In genomic region chr5:96363950-96364349, GRCm38 (mm10) we compare ENCODE assay signal across 17 mouse cellular contexts.
"Had no signal": no experiment of that assay in that cellular context is flagged by ENCODE, and none has a peak within 500 bp of the region (broad histone marks: within the 10 kb centered on the region; RNA-seq: fewer than 3 reads in every experiment).

No protein-coding gene starts in this region.

- H3K27ac ChIP-seq: kidney, postnatal 0 days; layer of hippocampus, adult 2 months; limb, embryonic 10.5 days; limb, embryonic 13.5 days; liver, embryonic 12.5 days; liver, embryonic 15.5 days; lung, embryonic 15.5 days; midbrain, embryonic 10.5 days had no signal

- H3K9me3 ChIP-seq: limb, embryonic 10.5 days; limb, embryonic 13.5 days; liver, embryonic 12.5 days; liver, embryonic 15.5 days; lung, embryonic 15.5 days; megakaryocyte, embryonic 14.5 days; midbrain, embryonic 10.5 days had no signal

- H3K27me3 ChIP-seq: limb, embryonic 13.5 days; liver, embryonic 12.5 days; liver, embryonic 15.5 days; lung, embryonic 15.5 days; megakaryocyte, embryonic 14.5 days had no signal

- H3K4me1 ChIP-seq: limb, embryonic 10.5 days; limb, embryonic 13.5 days; liver, embryonic 12.5 days; liver, embryonic 15.5 days; lung, embryonic 15.5 days; megakaryocyte, embryonic 14.5 days; midbrain, embryonic 10.5 days had no signal

- H3K9ac ChIP-seq: limb, embryonic 13.5 days; liver, embryonic 12.5 days; liver, embryonic 15.5 days; lung, embryonic 15.5 days had no signal

- DNase-seq: kidney, postnatal 25 days; layer of hippocampus, adult 9-11 months; liver; lung, adult 18-20 months; lung, postnatal 10 days; lung, postnatal 36 days; thymus, adult 18-20 months; thymus, postnatal 36 days had no signal

- H3K4me2 ChIP-seq: limb, embryonic 13.5 days; liver, embryonic 12.5 days; liver, embryonic 15.5 days; lung, embryonic 15.5 days had no signal

- H3K4me3 ChIP-seq: layer of hippocampus, adult 2 months; limb, embryonic 10.5 days; limb, embryonic 13.5 days; liver, embryonic 12.5 days; liver, embryonic 15.5 days; lung, embryonic 15.5 days; megakaryocyte, embryonic 14.5 days; midbrain, embryonic 10.5 days had no signal

- H3K36me3 ChIP-seq: limb, embryonic 10.5 days; limb, embryonic 13.5 days; liver, embryonic 12.5 days; liver, embryonic 15.5 days; lung, embryonic 15.5 days; midbrain, embryonic 10.5 days had no signal

- ATAC-seq: liver, embryonic 12.5 days had no signal
